Mouse (Mus musculus) frontal cortex, postnatal 14 days (tissue): Measurements from ENCODE around the gene B4galt7.
A peak's percentile ranks its signal among the peaks of the same experiment; 100 is the strongest.
"Not testable (repeated sequence)": the region's sequence is repeated elsewhere in the genome, so short reads cannot be mapped to it uniquely, and the experiment has no call there.

ENCODE experiments used
- DNase-seq, 2 experiments: peaks; one replicate each; pipeline ENCODE4 v3.0.0; 2022; ENCODE audit warnings: low spot score in 2 of 2

The B4galt7 gene

GRCm38 (mm10) chr13:55599566-55600540 is at the start of gene B4galt7:
B4galt7 (plus strand) TSS chr13:55599896.
- DNase-seq, result peak; percentile 58 to 73

GRCm38 (mm10) chr13:55555921-55556320 is 43.8 kb upstream of the B4galt7 start:
- DNase-seq, result no peak

- no peak for DNase-seq
Measured at GRCm38 (mm10) chr13:55557499-55557898, 42.2 kb upstream of the B4galt7 start.

- no peak for DNase-seq
Measured at GRCm38 (mm10) chr13:55563266-55563879, 36.3 kb upstream of the B4galt7 start.

- DNase-seq, result no peak
Measured at GRCm38 (mm10) chr13:55567001-55567400, 32.7 kb upstream of the B4galt7 start.

- no peak for DNase-seq
Measured at GRCm38 (mm10) chr13:55567949-55568348, 31.7 kb upstream of the B4galt7 start.

GRCm38 (mm10) chr13:55568524-55568923 is 31.2 kb upstream of the B4galt7 start:
- DNase-seq, result not testable (repeated sequence)

GRCm38 (mm10) chr13:55569726-55570285 is 29.9 kb upstream of the B4galt7 start:
- DNase-seq, result peak in 1 of 2 experiments; percentile 30

GRCm38 (mm10) chr13:55570286-55570973 is 29.3 kb upstream of the B4galt7 start:
- DNase-seq, result peak in 1 of 2 experiments; percentile 29

GRCm38 (mm10) chr13:55571027-55571751 is 28.5 kb upstream of the B4galt7 start, which contains the start of gene Fam193b:
Fam193b (minus strand) TSS chr13:55571120.
- peak; percentile 86 to 88 for DNase-seq

- no peak for DNase-seq
Measured at GRCm38 (mm10) chr13:55571977-55572376, 27.7 kb upstream of the B4galt7 start.

GRCm38 (mm10) chr13:55573432-55573831 is 26.3 kb upstream of the B4galt7 start, which contains the start of gene Tmed9:
Tmed9 (plus strand) TSS chr13:55573732.
- no peak for DNase-seq

GRCm38 (mm10) chr13:55574321-55574720 is 25.4 kb upstream of the B4galt7 start:
- DNase-seq, result no peak

GRCm38 (mm10) chr13:55575932-55576331 is 23.8 kb upstream of the B4galt7 start:
- DNase-seq, result no peak

GRCm38 (mm10) chr13:55576872-55577271 is 22.8 kb upstream of the B4galt7 start:
- not testable (repeated sequence) for DNase-seq

- DNase-seq, result no peak
Measured at GRCm38 (mm10) chr13:55578086-55578485, 21.6 kb upstream of the B4galt7 start.

GRCm38 (mm10) chr13:55591961-55592490 is 7.7 kb upstream of the B4galt7 start:
- no peak for DNase-seq

- peak; percentile 95 to 96 for DNase-seq
Measured at GRCm38 (mm10) chr13:55592512-55593253, 7.0 kb upstream of the B4galt7 start.

GRCm38 (mm10) chr13:55593254-55593747 is 6.4 kb upstream of the B4galt7 start:
- no peak for DNase-seq

GRCm38 (mm10) chr13:55595375-55595774 is 4.3 kb upstream of the B4galt7 start:
- DNase-seq, result peak; percentile 33 to 61
